Mouse (Mus musculus): ENCODE data around the gene Tlr3.

The Tlr3 gene

GRCm38 (mm10) chr8:45355809-45356208 lies 55.1 kb downstream of the Tlr3 start:
- no peak for ATAC-seq (ENCODE audit: low TSS enrichment)

Measured in frontal cortex, adult (tissue).